Mouse (Mus musculus): ENCODE data around the gene Gm3045. TPM values are rescaled to one million over a fixed set of nuclear protein-coding genes. Genes with fewer than 3 reads are reported as not detected.

Gm3045 gene
- polyA plus RNA-seq, 1 experiment from 2014 or later: not detected

GRCm38 (mm10) chr13:56403381-56404086 lies 22.9 kb upstream of the Gm3045 start:
- H3K4me1 ChIP-seq (ENCODE audit: control insufficient read depth, insufficient read depth, low read length): no peaks in the 10 kb centered on the region
- 87% methylated on average over 8 of the region's 8 CpGs for WGBS
- H3K4me2 ChIP-seq (replicated peaks; ENCODE audit: low read depth, low read length): no peak overlapping the region
- no peaks in the 10 kb centered on the region for H3K27me3 ChIP-seq (ENCODE audit: control insufficient read depth, insufficient read depth, low read length)
- no peak for ATAC-seq (ENCODE audit: low FRiP score, low TSS enrichment)
- H3K36me3 ChIP-seq (ENCODE audit: control insufficient read depth, insufficient read depth, low read length): no peaks in the 10 kb centered on the region
- H3K4me3 ChIP-seq (ENCODE audit: low read length): no peak overlapping the region
- H3K9ac ChIP-seq (ENCODE audit: low read depth, low read length): no peak overlapping the region
- H3K9me3 ChIP-seq (ENCODE audit: control insufficient read depth, low read length): no peaks in the 10 kb centered on the region
- H3K27ac ChIP-seq (ENCODE audit: low read depth, low read length): no peak overlapping the region

GRCm38 (mm10) chr13:56404511-56405140 lies 21.8 kb upstream of the Gm3045 start:
- Histone ChIP-seq H3K4me1 (ENCODE audit: control insufficient read depth, insufficient read depth, low read length) (no peaks in the 10 kb centered on the region), H3K4me3 (ENCODE audit: low read length) (no peak overlapping the region), H3K9me3 (ENCODE audit: control insufficient read depth, low read length) (no peaks in the 10 kb centered on the region), H3K36me3 (ENCODE audit: control insufficient read depth, insufficient read depth, low read length) (no peaks in the 10 kb centered on the region), H3K27ac (ENCODE audit: low read depth, low read length) (no peak overlapping the region), H3K27me3 (ENCODE audit: control insufficient read depth, insufficient read depth, low read length) (no peaks in the 10 kb centered on the region), H3K4me2 (replicated peaks; ENCODE audit: low read depth, low read length) (no peak overlapping the region), H3K9ac (ENCODE audit: low read depth, low read length) (no peak overlapping the region)
- WGBS: 75% methylated on average over 6 of the region's 6 CpGs
- ATAC-seq (ENCODE audit: low FRiP score, low TSS enrichment): no peak

GRCm38 (mm10) chr13:56412286-56412873 lies 14.0 kb upstream of the Gm3045 start:
- no peak for ATAC-seq (ENCODE audit: low FRiP score, low TSS enrichment)
- H3K4me2 ChIP-seq (replicated peaks; ENCODE audit: low read depth, low read length): no peak overlapping the region
- no peak overlapping the region for H3K27ac ChIP-seq (ENCODE audit: low read depth, low read length)
- WGBS: 77% methylated on average over 9 of the region's 9 CpGs
- H3K9me3 ChIP-seq (ENCODE audit: control insufficient read depth, low read length): 0 out of 2 replicates have a peak, but pooled peaks cover 3% of the 10 kb centered on the region
- H3K9ac ChIP-seq (ENCODE audit: low read depth, low read length): no peak overlapping the region
- no peaks in the 10 kb centered on the region for H3K27me3 ChIP-seq (ENCODE audit: control insufficient read depth, insufficient read depth, low read length)
- H3K36me3 ChIP-seq (ENCODE audit: control insufficient read depth, insufficient read depth, low read length): no peaks in the 10 kb centered on the region
- no peak overlapping the region for H3K4me3 ChIP-seq (ENCODE audit: low read length)
- no peaks in the 10 kb centered on the region for H3K4me1 ChIP-seq (ENCODE audit: control insufficient read depth, insufficient read depth, low read length)

GRCm38 (mm10) chr13:56418685-56419483 lies 7.5 kb upstream of the Gm3045 start:
- H3K4me3 ChIP-seq (ENCODE audit: low read length): no peak overlapping the region
- H3K9me3 ChIP-seq (ENCODE audit: control insufficient read depth, low read length): 0 out of 2 replicates have a peak, but pooled peaks cover 3% of the 10 kb centered on the region
- H3K27ac ChIP-seq (ENCODE audit: low read depth, low read length): no peak overlapping the region
- ATAC-seq (ENCODE audit: low FRiP score, low TSS enrichment): no peak
- WGBS: 30% methylated on average over 13 of the region's 13 CpGs
- H3K36me3 ChIP-seq (ENCODE audit: control insufficient read depth, insufficient read depth, low read length): no peaks in the 10 kb centered on the region
- no peaks in the 10 kb centered on the region for H3K4me1 ChIP-seq (ENCODE audit: control insufficient read depth, insufficient read depth, low read length)
- H3K4me2 ChIP-seq (replicated peaks; ENCODE audit: low read depth, low read length): no peak overlapping the region
- 0 out of 2 replicates have a peak overlapping the region, but pooled peaks have one; percentile 2 for H3K9ac ChIP-seq (ENCODE audit: low read depth, low read length)
- H3K27me3 ChIP-seq (ENCODE audit: control insufficient read depth, insufficient read depth, low read length): no peaks in the 10 kb centered on the region; the same call in 1 of the 2 replicates

- 82% methylated on average over 6 of the region's 6 CpGs for WGBS
- no peak for ATAC-seq (ENCODE audit: low FRiP score, low TSS enrichment)
- H3K36me3 ChIP-seq (ENCODE audit: control insufficient read depth, insufficient read depth, low read length): no peaks in the 10 kb centered on the region
- H3K4me1 ChIP-seq (ENCODE audit: control insufficient read depth, insufficient read depth, low read length): no peaks in the 10 kb centered on the region
- no peak overlapping the region for H3K4me2 ChIP-seq (replicated peaks; ENCODE audit: low read depth, low read length)
- H3K4me3 ChIP-seq (ENCODE audit: low read length): no peak overlapping the region
- H3K27ac ChIP-seq (ENCODE audit: low read depth, low read length): no peak overlapping the region
- H3K9me3 ChIP-seq (ENCODE audit: control insufficient read depth, low read length): no peaks in the 10 kb centered on the region
- no peaks in the 10 kb centered on the region; the same call in 1 of the 2 replicates for H3K27me3 ChIP-seq (ENCODE audit: control insufficient read depth, insufficient read depth, low read length)
- no peak overlapping the region for H3K9ac ChIP-seq (ENCODE audit: low read depth, low read length)
Measured at GRCm38 (mm10) chr13:56419538-56419937, 6.9 kb upstream of the Gm3045 start.

GRCm38 (mm10) chr13:56422072-56422723 lies 4.2 kb upstream of the Gm3045 start:
- 27% methylated on average over 16 of the region's 16 CpGs for WGBS
- peaks cover 2% of the 10 kb centered on the region; the same call in 1 of the 2 replicates for H3K27me3 ChIP-seq (ENCODE audit: control insufficient read depth, insufficient read depth, low read length)
- no peak overlapping the region for H3K4me3 ChIP-seq (ENCODE audit: low read length)
- 0 out of 2 replicates have a peak, but pooled peaks have one; percentile 49 for ATAC-seq (ENCODE audit: low FRiP score, low TSS enrichment)
- no peak overlapping the region for H3K27ac ChIP-seq (ENCODE audit: low read depth, low read length)
- H3K9ac ChIP-seq (ENCODE audit: low read depth, low read length): no peak overlapping the region
- H3K4me1 ChIP-seq (ENCODE audit: control insufficient read depth, insufficient read depth, low read length): no peaks in the 10 kb centered on the region
- no peaks in the 10 kb centered on the region for H3K36me3 ChIP-seq (ENCODE audit: control insufficient read depth, insufficient read depth, low read length)
- H3K4me2 ChIP-seq (replicated peaks; ENCODE audit: low read depth, low read length): no peak overlapping the region
- no peaks in the 10 kb centered on the region for H3K9me3 ChIP-seq (ENCODE audit: control insufficient read depth, low read length)

- H3K27me3 ChIP-seq (ENCODE audit: control insufficient read depth, insufficient read depth, low read length): 0 out of 2 replicates have a peak, but pooled peaks cover 2% of the 10 kb centered on the region
- ATAC-seq (ENCODE audit: low FRiP score, low TSS enrichment): no peak
- no peak overlapping the region for H3K27ac ChIP-seq (ENCODE audit: low read depth, low read length)
- 90% methylated on average over 7 of the region's 7 CpGs for WGBS
- H3K4me1 ChIP-seq (ENCODE audit: control insufficient read depth, insufficient read depth, low read length): no peaks in the 10 kb centered on the region
- no peak overlapping the region for H3K9ac ChIP-seq (ENCODE audit: low read depth, low read length)
- no peak overlapping the region for H3K4me3 ChIP-seq (ENCODE audit: low read length)
- H3K9me3 ChIP-seq (ENCODE audit: control insufficient read depth, low read length): no peaks in the 10 kb centered on the region
- no peak overlapping the region for H3K4me2 ChIP-seq (replicated peaks; ENCODE audit: low read depth, low read length)
- H3K36me3 ChIP-seq (ENCODE audit: control insufficient read depth, insufficient read depth, low read length): no peaks in the 10 kb centered on the region
Measured at GRCm38 (mm10) chr13:56425931-56426330, 463 bp upstream of the Gm3045 start.

GRCm38 (mm10) chr13:56428724-56429500 lies 2.5 kb downstream of the Gm3045 start:
- WGBS: 26% methylated on average over 16 of the region's 16 CpGs
- peak; percentile 89 for ATAC-seq (ENCODE audit: low FRiP score, low TSS enrichment)
- no peak overlapping the region for H3K9ac ChIP-seq (ENCODE audit: low read depth, low read length)

More at GRCm38 (mm10) chr13:56428724-56429500, 2.5 kb downstream of the Gm3045 start:
- Histone ChIP-seq H3K27ac (ENCODE audit: low read depth, low read length) (no peak overlapping the region), H3K4me2 (replicated peaks; ENCODE audit: low read depth, low read length) (no peak overlapping the region), H3K9me3 (ENCODE audit: control insufficient read depth, low read length) (no peaks in the 10 kb centered on the region), H3K27me3 (ENCODE audit: control insufficient read depth, insufficient read depth, low read length) (0 out of 2 replicates have a peak, but pooled peaks cover 2% of the 10 kb centered on the region), H3K4me1 (ENCODE audit: control insufficient read depth, insufficient read depth, low read length) (no peaks in the 10 kb centered on the region), H3K4me3 (ENCODE audit: low read length) (no peak overlapping the region), H3K36me3 (ENCODE audit: control insufficient read depth, insufficient read depth, low read length) (no peaks in the 10 kb centered on the region)

All from kidney, embryonic 14.5 days (tissue).